Mouse (Mus musculus) bone marrow, adult 2 months (tissue): ENCODE data around the gene Hydin.

Experiments
- CTCF ChIP-seq: fragments of 200-500 bp; IDR thresholded peaks from 2 replicates; pipeline ENCODE4 v1.5.1; 2011; ENCODE audit warnings: low read length, control low read depth; ENCODE audit not compliant: control insufficient read depth, insufficient read depth
- POLR2A ChIP-seq: fragments of 200-500 bp; IDR thresholded peaks from 2 replicates; pipeline ENCODE4 v1.6.1; 2011; ENCODE audit warnings: low read depth, mild to moderate bottlenecking, control low read depth, low read length, borderline replicate concordance; ENCODE audit not compliant: control insufficient read depth

GRCm38 (mm10) chr8:110270659-110271058 is 3.9 kb downstream of the Hydin start:
- TF ChIP-seq CTCF (no peak), POLR2A (no peak)
